In the genomic region with DNA sequence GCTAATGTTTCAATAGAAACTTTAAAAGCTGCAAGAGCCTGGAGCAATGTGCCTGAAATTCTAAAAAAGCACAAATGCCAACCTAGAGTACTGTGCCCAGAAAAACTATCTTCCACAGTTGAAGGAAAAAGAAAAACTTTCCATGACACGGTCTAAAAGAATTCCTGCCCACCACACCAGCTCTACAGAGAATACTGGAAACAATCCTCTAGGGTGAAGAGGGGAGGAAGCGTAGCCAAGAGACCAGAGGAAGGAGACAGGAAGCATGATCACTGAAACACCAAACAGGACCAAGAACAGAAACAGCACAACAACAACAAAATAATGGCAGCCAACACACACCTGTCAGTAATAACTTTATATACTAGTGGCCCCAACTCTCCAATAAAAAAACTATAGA, we compare ENCODE assay signal across 30 mouse cellular contexts. TPM values are rescaled to one million over a fixed set of nuclear protein-coding genes. Genes with fewer than 3 reads are reported as not detected.
DNase-seq lines count a peak whose midpoint lies in the region; ATAC-seq lines count a peak whose summit lies in the region.
"Had no signal": no experiment of that assay in that cellular context is flagged by ENCODE, and none has a peak within 500 bp of the region (broad histone marks: within the 10 kb centered on the region; RNA-seq: fewer than 3 reads in every experiment).

No protein-coding gene starts in this region.

- H3K4me3 ChIP-seq in embryonic facial prominence, embryonic 15.5 days (replicated peaks), result no peak overlapping the region
- H3K4me3 ChIP-seq: erythroblast, embryonic 14.5 days; neural tube, embryonic 12.5 days had no signal

- no peaks in the 10 kb centered on the region for H3K9me3 ChIP-seq in embryonic facial prominence, embryonic 15.5 days (replicated peaks)
- H3K9me3 ChIP-seq: G1E; neural tube, embryonic 12.5 days had no signal

- WGBS in embryonic facial prominence, embryonic 15.5 days, result 41% methylated on average over 2 of the region's 2 CpGs

- no peaks in the 10 kb centered on the region for H3K36me3 ChIP-seq in embryonic facial prominence, embryonic 15.5 days
- H3K36me3 ChIP-seq: neural tube, embryonic 12.5 days had no signal

- H3K9ac ChIP-seq in embryonic facial prominence, embryonic 15.5 days, result no peak overlapping the region
- H3K9ac ChIP-seq: neural tube, embryonic 12.5 days had no signal

- no peaks in the 10 kb centered on the region for H3K27me3 ChIP-seq in embryonic facial prominence, embryonic 15.5 days
- H3K27me3 ChIP-seq: neural tube, embryonic 12.5 days had no signal

- no peak overlapping the region for H3K4me2 ChIP-seq in embryonic facial prominence, embryonic 15.5 days (replicated peaks)
- H3K4me2 ChIP-seq: heart, embryonic 11.5 days; midbrain, embryonic 11.5 days; neural tube, embryonic 12.5 days had no signal

- DNase-seq in heart, adult 11 months, result peak; percentile 80
- no peak for DNase-seq in heart, adult 8-10 months (ENCODE audit: low spot score)
- DNase-seq in 3134 (ENCODE audit: extremely low read depth, insufficient read length, low spot score), result peak; percentile 64
- DNase-seq in T-cell, adult 2 months (ENCODE audit: low spot score), result no peak
- DNase-seq in left cerebral cortex, adult 9 months (ENCODE audit: low spot score in 2 of 2), result no peak
- DNase-seq in cerebellum, adult 9-11 months, result no peak
- DNase-seq: adrenal gland, adult 2 months; adrenal gland, postnatal 36 days; B cell, adult 2 months; cerebellum, adult 18-20 months; cerebellum, postnatal 14 days; gastrocnemius, postnatal 10 days; heart, postnatal 14 days; kidney, adult 9 months; kidney, postnatal 25 days; left cerebral cortex, postnatal 4 days; lung, postnatal 36 days; right cerebral cortex, adult 18-20 months; spleen, adult 18-20 months; thymus, postnatal 25 days had no signal

- ATAC-seq in CD4-positive, CD25-positive, alpha-beta regulatory T cell, adult 4 months, result peak; percentile 54
- no peak for ATAC-seq in embryonic facial prominence, embryonic 15.5 days (ENCODE audit: insufficient number of reproducible peaks, low FRiP score, low TSS enrichment, low read depth)
- ATAC-seq: forebrain, embryonic 16.5 days; intestine, embryonic 16.5 days; midbrain, embryonic 16.5 days had no signal

- H3K27ac ChIP-seq in embryonic facial prominence, embryonic 15.5 days (replicated peaks), result peak overlapping the region; percentile 17; the same call in 1 of the 2 replicates
- H3K27ac ChIP-seq: neural tube, embryonic 12.5 days had no signal

- peaks cover 3% of the 10 kb centered on the region; the same call in 1 of the 2 replicates for H3K4me1 ChIP-seq in embryonic facial prominence, embryonic 15.5 days

RNA-seq across cellular contexts. Expression of gene Ndrg3, which starts 11.8 kb away (rescaled TPM):
- total RNA-seq in heart, adult 8-10 months (2022), result 10 to 100 TPM; 21.7 to 24.5 (median 22.1) TPM
- 100 to 1,000 TPM; 155 to 181 TPM for polyA plus RNA-seq in CD4-positive, CD25-positive, alpha-beta regulatory T cell, adult 4 months (2017; shearing (Covaris generic))
- 52.9 and 53.9 TPM in 2 replicates for polyA plus RNA-seq in embryonic facial prominence, embryonic 15.5 days (2015; fragmentation: Nextera tagmentation; extraction: Ambion mirVana)

RNA-seq across cellular contexts. Expression of gene Dsn1, which starts 26.9 kb away (rescaled TPM):
- 1 to 10 TPM; 1.1 to 2.2 (median 1.6) TPM for total RNA-seq in heart, adult 8-10 months (2022)
- polyA plus RNA-seq in CD4-positive, CD25-positive, alpha-beta regulatory T cell, adult 4 months (2017; shearing (Covaris generic)), result 10 to 100 TPM; 10.8 to 16.6 TPM
- 27.5 and 28.2 TPM in 2 replicates for polyA plus RNA-seq in embryonic facial prominence, embryonic 15.5 days (2015; fragmentation: Nextera tagmentation; extraction: Ambion mirVana)

Comparison
In these comparisons a context has a peak if more than half of its experiments do, and no peak if none do; other contexts are left out.
1. DNase-seq: peak in heart, adult 11 months (single experiment) and 3134 (single experiment); none in heart, adult 8-10 months (single experiment), T-cell, adult 2 months (single experiment), left cerebral cortex, adult 9 months (0 of 2) and cerebellum, adult 9-11 months (single experiment).